Mouse (Mus musculus): ENCODE measurements at regions not wholly inside any gene's neighbourhood (a gene's known extent, or its start where the extent isn't known, plus 50 kb on each side); places are given as distances from the start of the nearest gene placed in this dataset.

- no peak for TF ChIP-seq CTCF (IDR thresholded peaks at IDR 0.05 in 2 of 3, conservative IDR thresholded peaks at IDR 0.05 in 1 of 3; ENCODE audit: control insufficient read depth in 1 of 3, insufficient read depth in 1 of 3, low read depth in 2 of 3, low read length in 3 of 3, poor library complexity in 1 of 3, severe bottlenecking in 1 of 3)
- TF ChIP-seq UBTF (IDR thresholded peaks at IDR 0.05; ENCODE audit: borderline replicate concordance, insufficient read depth, low read depth, low read length) = no peak
- no peak for TF ChIP-seq MXI1 (IDR thresholded peaks at IDR 0.05; ENCODE audit: low read depth, low read length)
These were observed 331.6 kb downstream of the Ttll7 start for GRCm38 (mm10) chr3:147183656-147184290.

Data from MEL (cell line).